Mouse (Mus musculus) adrenal gland, postnatal 4 days (tissue): Measurements from ENCODE around the gene Apol7b. TPM values are rescaled to one million over a fixed set of nuclear protein-coding genes. Genes with fewer than 3 reads are reported as not detected.

Experiments used
- DNase-seq, 2 experiments: peaks; one replicate each; pipeline ENCODE4 v3.0.0; 2021 to 2022; ENCODE audit warnings: low spot score in 2 of 2, mixed read lengths in 2 of 2
- total RNA-seq, 2 experiments: library from RNA; stranded (reverse); gene quantifications; 2 replicates each; pipeline ENCODE4 v1.2.3; 2021

Apol7b gene
- total RNA-seq, 2 experiments from 2014 or later = not detected

GRCm38 (mm10) chr15:77387462-77387861 lies 59.8 kb downstream of the Apol7b start:
- DNase-seq = no peak

GRCm38 (mm10) chr15:77384340-77385030 lies 62.8 kb downstream of the Apol7b start:
- no peak for DNase-seq

DNA sequence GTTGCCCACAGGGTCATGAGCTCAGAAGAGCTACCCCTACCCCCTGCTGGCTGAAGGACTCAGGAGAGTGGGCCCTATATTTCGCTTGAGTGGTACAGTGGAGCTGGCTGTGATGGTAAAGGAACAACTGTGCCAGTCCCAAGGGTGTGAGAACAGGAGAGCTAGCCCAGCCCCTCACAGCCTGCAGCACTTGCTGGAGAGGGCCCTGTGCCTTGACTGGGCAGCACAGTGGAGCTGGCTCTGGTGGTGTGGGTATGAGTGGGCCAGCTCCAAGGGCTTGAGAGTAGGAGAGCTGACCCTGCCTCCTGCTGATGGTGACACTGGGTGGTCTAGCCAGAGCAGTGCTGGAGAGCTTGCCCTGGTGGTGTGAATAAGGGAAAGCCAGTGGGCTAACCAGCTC lies 64.4 kb downstream of the Apol7b start:
- no peak for DNase-seq

DNA sequence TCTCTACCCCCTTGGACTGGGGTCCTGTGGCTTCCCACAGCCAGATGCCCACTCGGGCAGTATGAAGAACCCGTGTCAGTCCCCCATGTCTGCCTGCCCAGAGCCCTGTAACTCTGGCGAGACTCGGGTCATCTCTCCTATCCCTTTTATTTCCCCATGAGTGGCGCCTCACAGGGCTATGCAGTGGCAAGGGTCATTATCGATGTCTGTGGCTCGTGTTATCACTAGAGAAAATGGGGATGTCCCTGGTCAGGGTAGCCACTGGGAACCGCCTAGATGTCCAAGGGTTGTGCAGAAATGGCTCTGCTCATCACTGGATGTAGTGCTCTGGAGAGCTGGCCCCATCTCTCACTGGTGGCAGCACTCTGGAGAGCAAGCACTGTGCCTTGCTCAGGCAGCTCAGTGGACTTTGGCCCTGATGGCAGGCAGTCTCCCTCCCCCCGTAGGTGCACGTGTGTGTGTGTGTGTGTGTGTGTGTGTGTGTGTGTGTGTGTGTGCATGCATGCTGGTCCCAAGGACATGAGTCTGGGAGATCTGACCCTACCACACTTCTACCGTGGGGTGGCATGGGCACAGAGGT lies 64.9 kb downstream of the Apol7b start:
- DNase-seq = no peak

DNA sequence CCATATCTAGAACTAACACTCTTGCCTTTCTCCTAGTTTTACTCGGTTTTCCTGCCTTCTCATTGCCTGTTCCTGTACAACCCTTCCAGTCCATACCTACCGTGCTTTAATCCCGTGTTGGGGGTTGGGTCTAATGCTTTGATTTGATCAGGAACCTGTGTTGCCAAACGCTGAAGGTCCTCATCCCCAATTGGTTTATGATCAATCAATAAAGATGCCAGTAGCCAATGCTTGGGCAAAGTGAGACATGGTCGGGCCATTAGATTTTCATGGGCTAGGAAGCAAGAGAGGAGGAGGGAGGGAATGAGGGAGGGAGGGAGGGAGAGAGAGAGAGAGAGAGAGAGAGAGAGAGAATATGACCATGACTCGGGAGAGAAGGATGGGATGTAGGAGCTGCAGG lies 65.8 kb downstream of the Apol7b start:
- no peak for DNase-seq

- DNase-seq = no peak
Observed at GRCm38 (mm10) chr15:77379921-77380320, 67.4 kb downstream of the Apol7b start.

- no peak for DNase-seq
Observed at GRCm38 (mm10) chr15:77377419-77377818, 69.9 kb downstream of the Apol7b start.

- DNase-seq = no peak
Observed at GRCm38 (mm10) chr15:77376920-77377319, 70.4 kb downstream of the Apol7b start.

Other genes starting within 250 kb of the Apol7b start
- 100 to 1,000 TPM; 102 to 104 TPM for gene Rbfox2, start 140.5 kb downstream of the Apol7b start, total RNA-seq
- 1 to 10 TPM in 1 of 2 experiments, not detected in 1; 2.5 TPM for gene Apol7a, start 48.4 kb downstream of the Apol7b start, total RNA-seq
- gene Apol9a, start 36.4 kb downstream of the Apol7b start, total RNA-seq = under 1 TPM; 0.23 to 0.45 TPM
- gene Apol10a, start 29.6 kb upstream of the Apol7b start, total RNA-seq = not detected
- gene Apol11a, start 60.8 kb upstream of the Apol7b start, total RNA-seq = not detected
- not detected for gene Apol7c, start 85.8 kb upstream of the Apol7b start, total RNA-seq
- not detected for gene 1700025B11Rik, start 114.4 kb upstream of the Apol7b start, total RNA-seq
- under 1 TPM in 1 of 2 experiments, not detected in 1; 0.14 TPM for gene Apol10b, start 148.6 kb upstream of the Apol7b start, total RNA-seq
- not detected for gene Gm36245, start 151.8 kb upstream of the Apol7b start, total RNA-seq
- gene Apol11b, start 195.8 kb upstream of the Apol7b start, total RNA-seq = under 1 TPM; 0.59 to 0.90 TPM